Mouse (Mus musculus) right cerebral cortex, adult 18-20 months (tissue): ENCODE measurements at regions not wholly inside any gene's neighbourhood (a gene's known extent, or its start where the extent isn't known, plus 50 kb on each side); places are given as distances from the start of the nearest gene placed in this dataset.

Source experiments
- DNase-seq: peaks from one replicate; pipeline ENCODE4 v3.0.0; 2022; ENCODE audit warnings: mixed read lengths

- DNase-seq, result no peak
Measured at GRCm38 (mm10) chr16:78631797-78632196, 55.3 kb upstream of the D16Ertd472e start.

GRCm38 (mm10) chr16:78626803-78627202 lies 50.3 kb upstream of the D16Ertd472e start:
- no peak for DNase-seq
